Mouse (Mus musculus) forebrain, embryonic 16.5 days (tissue): ENCODE results near the gene Itsn1. TPM values are rescaled to one million over a fixed set of nuclear protein-coding genes. Genes with fewer than 3 reads are reported as not detected.

Source experiments
- ATAC-seq: fragments of 200-750 bp; cut with Nextera tagmentation; 2 replicates; pipeline ENCODE4 v1.8.0; 2017; ENCODE audit warnings: mild to moderate bottlenecking, moderate library complexity
- H3K27ac ChIP-seq: fragments of 300-500 bp; sonication (generic); 2 replicates; pipeline ENCODE4 v1.5.1; 2014; ENCODE audit warnings: low read length, control low read depth
- H3K27me3 ChIP-seq: fragments of 300-500 bp; sonication (generic); replicated peaks from 2 replicates; pipeline ENCODE4 v1.6.1; 2014; ENCODE audit warnings: low read length; ENCODE audit not compliant: control insufficient read depth, insufficient read depth
- H3K36me3 ChIP-seq: fragments of 300-500 bp; sonication (generic); 2 replicates; pipeline ENCODE4 v1.6.1; 2014; ENCODE audit not compliant: control insufficient read depth, insufficient read depth
- H3K4me1 ChIP-seq: fragments of 300-500 bp; sonication (generic); replicated peaks from 2 replicates; pipeline ENCODE4 v1.6.1; 2014; ENCODE audit warnings: low read length; ENCODE audit not compliant: control insufficient read depth, insufficient read depth
- H3K4me2 ChIP-seq: fragments of 300-500 bp; sonication (generic); 2 replicates; pipeline ENCODE4 v1.6.1; 2014; ENCODE audit warnings: mild to moderate bottlenecking, low read length, control low read depth
- H3K4me3 ChIP-seq: fragments of 300-500 bp; sonication (generic); replicated peaks from 2 replicates; pipeline ENCODE4 v1.5.1; 2014; ENCODE audit warnings: mild to moderate bottlenecking, low read length, control low read depth
- H3K9ac ChIP-seq: fragments of 300-500 bp; sonication (generic); replicated peaks from 2 replicates; pipeline ENCODE4 v1.6.1; 2014; ENCODE audit warnings: low read depth, low read length, control low read depth
- H3K9me3 ChIP-seq: fragments of 300-500 bp; sonication (generic); 2 replicates; pipeline ENCODE4 v1.6.1; 2016; ENCODE audit warnings: low read length; ENCODE audit not compliant: control insufficient read depth
- WGBS: fragments of 180-500 bp; shearing (Covaris S2); extraction: QIAGEN DNeasy Blood & Tissue Kit; methylation state at CpG from one replicate; pipeline ENCODE4 v1.1.7; 2014; 5-methylcytosine and 5-hydroxymethylcytosine counted together
- polyA plus RNA-seq: library from polyadenylated mRNA; unstranded; fragments of >200 nt; fragmentation: Nextera tagmentation; extraction: Ambion mirVana; gene quantifications from 2 replicates; pipeline ENCODE4 v1.2.1, GENCODE M21; 2015

Gene Itsn1
- polyA plus RNA-seq, 1 experiment from 2014 or later: 86.3 TPM

DNA sequence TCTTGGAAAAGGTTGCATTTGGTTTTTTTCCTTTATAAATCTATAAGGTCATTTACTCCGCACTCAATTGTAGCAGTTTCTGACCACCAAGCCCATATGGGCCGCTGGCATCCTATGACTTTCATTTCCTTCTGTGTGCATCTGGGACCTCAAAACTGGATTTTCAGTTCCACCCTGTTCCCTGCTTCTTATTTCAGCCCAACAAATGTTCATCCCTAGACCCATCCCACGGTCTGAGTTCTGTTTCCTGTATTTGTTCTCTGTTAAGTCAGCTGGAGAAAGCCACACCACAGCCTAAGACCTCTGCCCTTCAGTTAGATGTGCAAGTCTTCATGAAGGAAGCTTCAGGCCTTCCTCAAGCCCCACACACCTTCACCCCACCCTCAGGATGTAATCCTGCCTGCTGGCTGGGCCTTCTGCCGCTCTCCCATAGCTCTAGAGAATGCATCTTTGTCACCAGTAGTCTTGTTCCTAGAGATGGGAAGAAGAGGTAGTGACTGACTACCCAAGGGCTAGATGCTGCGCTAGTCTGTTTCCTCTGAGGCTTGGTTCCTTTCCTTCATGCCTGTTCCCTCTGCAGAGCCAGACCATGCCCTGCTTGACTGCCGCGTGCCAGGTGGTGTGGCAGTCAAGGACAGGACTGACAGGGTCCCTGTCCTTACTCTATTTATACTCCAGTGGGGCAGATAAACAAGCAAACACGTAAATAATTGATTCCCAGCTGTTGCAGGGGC, 11.3 kb downstream of the Itsn1 start:
- Histone ChIP-seq H3K4me2 (no peak overlapping the region), H3K9ac (no peak overlapping the region), H3K27me3 (no peaks in the 10 kb centered on the region), H3K4me3 (no peak overlapping the region), H3K36me3 (no peaks in the 10 kb centered on the region), H3K9me3 (no peaks in the 10 kb centered on the region), H3K4me1 (peaks cover 35% of the 10 kb centered on the region), H3K27ac (no peak overlapping the region)
- no peak for ATAC-seq
- WGBS: 64% methylated on average over 8 of the region's 8 CpGs

DNA sequence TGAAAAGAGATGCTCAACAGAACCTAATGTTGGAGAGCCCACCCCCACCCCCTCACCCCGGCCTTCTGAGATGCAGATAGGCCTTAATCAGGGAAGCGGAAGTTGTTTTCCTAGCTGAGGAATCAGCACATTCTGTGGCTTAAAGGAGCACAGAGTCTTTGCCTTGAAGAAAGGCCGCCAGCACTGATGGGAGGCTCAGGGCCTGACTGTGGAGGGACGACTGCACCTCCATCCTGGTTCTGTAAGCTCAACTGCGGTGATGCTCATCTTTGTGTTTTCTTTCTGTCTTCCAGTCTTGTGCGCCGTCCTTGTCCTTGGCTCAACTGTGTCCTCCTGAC, 11.8 kb downstream of the Itsn1 start:
- no peaks in the 10 kb centered on the region for H3K9me3 ChIP-seq
- no peaks in the 10 kb centered on the region for H3K36me3 ChIP-seq
- H3K4me1 ChIP-seq: peaks cover 36% of the 10 kb centered on the region
- no peak overlapping the region for H3K9ac ChIP-seq
- no peak for ATAC-seq
- H3K27me3 ChIP-seq: no peaks in the 10 kb centered on the region
- WGBS: 65% methylated on average over 7 of the region's 7 CpGs
- no peak overlapping the region for H3K4me2 ChIP-seq
- H3K27ac ChIP-seq: no peak overlapping the region
- H3K4me3 ChIP-seq: no peak overlapping the region

- H3K9ac ChIP-seq: no peak overlapping the region
- no peaks in the 10 kb centered on the region for H3K36me3 ChIP-seq
- H3K27ac ChIP-seq: no peak overlapping the region
- H3K4me2 ChIP-seq: no peak overlapping the region
- H3K9me3 ChIP-seq: no peaks in the 10 kb centered on the region
- WGBS: 85% methylated on average over 7 of the region's 7 CpGs
- H3K4me1 ChIP-seq: peaks cover 33% of the 10 kb centered on the region
- no peaks in the 10 kb centered on the region for H3K27me3 ChIP-seq
- no peak for ATAC-seq
- no peak overlapping the region for H3K4me3 ChIP-seq
These were observed 14.0 kb downstream of the Itsn1 start for GRCm38 (mm10) chr16:91743055-91743454.

GRCm38 (mm10) chr16:91746101-91746950, 17.2 kb downstream of the Itsn1 start:
- Histone ChIP-seq H3K27me3 (no peaks in the 10 kb centered on the region), H3K4me1 (peaks cover 18% of the 10 kb centered on the region), H3K9ac (no peak overlapping the region), H3K4me2 (no peak overlapping the region), H3K36me3 (no peaks in the 10 kb centered on the region), H3K27ac (no peak overlapping the region), H3K4me3 (no peak overlapping the region), H3K9me3 (no peaks in the 10 kb centered on the region)
- no peak for ATAC-seq
- WGBS: 53% methylated on average over 14 of the region's 14 CpGs

DNA sequence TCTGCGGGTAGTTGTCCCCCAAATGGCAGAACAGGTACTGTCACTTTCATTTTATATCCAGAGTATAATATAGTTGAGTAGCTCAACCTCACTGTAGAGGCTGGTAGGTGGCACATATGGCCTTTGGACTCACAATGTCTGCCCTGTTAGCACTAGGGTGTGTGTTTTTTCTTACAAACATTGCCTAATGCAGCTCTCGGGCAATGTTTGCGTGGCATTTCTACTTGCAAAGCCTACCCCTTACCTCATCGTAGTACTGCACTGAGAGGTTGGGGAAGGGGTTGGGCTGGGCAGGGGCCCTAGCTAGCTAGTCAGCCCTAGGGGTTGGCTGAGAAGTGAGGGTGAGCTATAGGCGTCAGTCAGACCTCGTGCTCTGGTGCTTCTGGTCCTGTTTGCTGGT, 18.5 kb downstream of the Itsn1 start:
- Histone ChIP-seq H3K4me1 (peaks cover 18% of the 10 kb centered on the region), H3K27me3 (no peaks in the 10 kb centered on the region), H3K4me2 (no peak overlapping the region), H3K27ac (no peak overlapping the region), H3K9me3 (no peaks in the 10 kb centered on the region), H3K9ac (no peak overlapping the region), H3K4me3 (no peak overlapping the region), H3K36me3 (no peaks in the 10 kb centered on the region)
- no peak for ATAC-seq
- 91% methylated on average over 6 of the region's 6 CpGs for WGBS

DNA sequence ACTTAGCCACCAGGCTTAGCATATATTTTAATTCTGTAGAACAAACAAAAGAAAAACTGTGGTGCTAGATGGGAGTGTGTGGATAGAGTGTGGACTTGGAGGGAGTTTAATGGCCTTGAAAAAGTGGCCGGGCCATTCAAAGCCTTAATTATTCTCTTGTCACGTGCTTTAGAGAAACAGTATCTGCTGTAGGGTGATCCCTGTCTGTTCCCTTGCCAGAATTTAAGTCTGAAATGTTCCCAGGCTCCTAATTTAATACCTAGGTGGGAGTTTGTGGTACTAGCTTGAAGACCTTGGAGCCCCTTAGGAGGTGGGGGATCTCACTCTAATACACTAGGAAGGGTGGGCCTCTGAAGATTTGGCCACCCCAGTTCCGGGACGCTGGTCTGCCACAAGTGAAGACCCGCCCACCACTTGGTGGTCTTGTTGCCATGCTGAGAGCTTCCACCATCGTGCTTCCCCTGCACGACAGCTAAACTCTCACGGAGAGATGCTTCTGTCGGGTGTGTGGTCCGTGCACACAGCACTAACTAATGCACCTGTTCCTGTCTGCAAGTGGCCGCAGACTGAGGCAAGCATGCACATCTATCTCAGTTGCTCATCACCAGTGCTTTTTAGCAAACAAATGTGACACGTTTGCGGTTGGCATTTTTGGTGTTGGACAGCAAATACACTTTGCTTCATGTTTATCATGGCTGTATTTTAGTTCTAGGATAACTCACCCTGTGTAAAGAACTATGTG, 22.7 kb downstream of the Itsn1 start:
- Histone ChIP-seq H3K9ac (no peak overlapping the region), H3K36me3 (no peaks in the 10 kb centered on the region), H3K27ac (no peak overlapping the region), H3K4me1 (peaks cover 3% of the 10 kb centered on the region), H3K4me2 (no peak overlapping the region), H3K4me3 (no peak overlapping the region), H3K9me3 (no peaks in the 10 kb centered on the region), H3K27me3 (no peaks in the 10 kb centered on the region)
- no peak for ATAC-seq
- 80% methylated on average over 13 of the region's 13 CpGs for WGBS

GRCm38 (mm10) chr16:91753611-91754010, 24.5 kb downstream of the Itsn1 start:
- Histone ChIP-seq H3K27me3 (no peaks in the 10 kb centered on the region), H3K36me3 (no peaks in the 10 kb centered on the region), H3K9me3 (no peaks in the 10 kb centered on the region), H3K4me3 (no peak overlapping the region), H3K27ac (no peak overlapping the region), H3K9ac (no peak overlapping the region), H3K4me2 (no peak overlapping the region), H3K4me1 (peaks cover 4% of the 10 kb centered on the region)
- 91% methylated on average over 4 of the region's 4 CpGs for WGBS
- no peak for ATAC-seq

GRCm38 (mm10) chr16:91754957-91755356, 25.9 kb downstream of the Itsn1 start:
- no peak for ATAC-seq

GRCm38 (mm10) chr16:91761202-91761601, 32.1 kb downstream of the Itsn1 start:
- Histone ChIP-seq H3K4me2 (no peak overlapping the region), H3K9ac (0 out of 2 replicates have a peak overlapping the region, but pooled peaks have one; percentile 9), H3K4me1 (peaks cover 19% of the 10 kb centered on the region), H3K36me3 (no peaks in the 10 kb centered on the region), H3K27ac (0 out of 2 replicates have a peak overlapping the region, but pooled peaks have one; percentile 10), H3K4me3 (no peak overlapping the region), H3K9me3 (no peaks in the 10 kb centered on the region), H3K27me3 (no peaks in the 10 kb centered on the region)
- whole genome bisulfite sequencing: 73% methylated on average over 9 of the region's 9 CpGs
- ATAC-seq: peak; percentile 47; the same call in 1 of the 2 replicates

More at GRCm38 (mm10) chr16:91754957-91755356, 25.9 kb downstream of the Itsn1 start:
- Histone ChIP-seq H3K27me3 (no peaks in the 10 kb centered on the region), H3K4me3 (no peak overlapping the region), H3K4me1 (peaks cover 4% of the 10 kb centered on the region), H3K9me3 (no peaks in the 10 kb centered on the region), H3K36me3 (no peaks in the 10 kb centered on the region), H3K27ac (no peak overlapping the region), H3K4me2 (no peak overlapping the region), H3K9ac (no peak overlapping the region)
- WGBS: 90% methylated on average over 6 of the region's 6 CpGs
